Mouse (Mus musculus) cortical plate, adult 2 months (tissue): ENCODE results near the gene Spock3.

Experiments
- CTCF ChIP-seq: fragments of 200-500 bp; IDR thresholded peaks from 2 replicates; pipeline ENCODE4 v1.5.1; 2011; ENCODE audit warnings: mild to moderate bottlenecking, control low read depth, low read length; ENCODE audit not compliant: insufficient read depth; ENCODE audit errors: extremely low read depth
- POLR2A ChIP-seq: fragments of 200-500 bp; IDR thresholded peaks from 2 replicates; pipeline ENCODE4 v1.6.1; 2011; ENCODE audit warnings: mild to moderate bottlenecking, low read length, control low read depth; ENCODE audit not compliant: insufficient read depth; ENCODE audit errors: extremely low read depth

GRCm38 (mm10) chr8:62951173-62952134, 645 bp downstream of the Spock3 start:
- no peak for TF ChIP-seq CTCF
- no peak for TF ChIP-seq POLR2A
